19 mouse cellular contexts compared by ENCODE assay signal in the genomic region with DNA sequence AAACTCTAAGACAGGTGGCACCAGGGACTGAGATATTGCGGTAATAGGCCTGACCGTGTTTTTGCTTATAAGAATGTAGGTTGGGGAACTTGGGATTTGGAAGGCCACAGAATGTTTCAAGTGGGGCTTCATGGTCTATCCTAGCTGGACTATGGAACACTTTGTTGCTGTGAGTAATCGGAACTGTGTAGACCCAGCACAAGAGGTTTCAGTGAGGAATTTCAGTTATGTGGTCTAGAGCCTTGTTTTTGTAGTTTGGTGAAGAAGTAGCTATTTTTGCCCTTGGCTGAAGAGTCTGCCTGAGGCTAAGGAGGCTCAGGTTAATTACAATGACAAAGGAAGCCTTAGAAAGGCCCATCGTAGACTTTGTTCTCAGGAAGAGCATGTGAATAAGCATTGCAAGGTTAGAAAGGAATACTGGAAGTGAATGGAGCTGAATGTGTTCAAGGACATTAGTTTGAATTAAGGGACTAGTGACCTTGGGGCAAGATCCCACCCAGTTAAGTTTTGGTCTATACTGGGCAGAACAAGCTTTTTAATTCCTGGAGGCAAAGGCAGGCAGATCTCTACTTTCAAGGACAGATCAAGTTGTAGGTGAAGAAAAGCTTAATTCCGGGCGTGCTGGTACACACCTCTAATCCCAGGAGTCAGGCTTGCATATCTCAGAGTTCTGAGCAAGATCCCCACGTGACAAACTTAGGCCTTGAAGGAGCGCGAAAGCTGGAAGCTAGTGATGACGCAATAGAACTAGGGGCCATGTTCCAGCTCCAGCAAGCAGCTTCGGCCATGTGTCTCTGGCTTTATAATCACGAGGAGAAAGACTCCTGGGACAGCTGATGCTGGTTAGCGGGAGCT. TPM values are rescaled to one million over a fixed set of nuclear protein-coding genes. Genes with fewer than 3 reads are reported as not detected.
A peak's percentile ranks its signal among the peaks of the same experiment; 100 is the strongest.
DNase-seq lines count a peak whose midpoint lies in the region; ATAC-seq lines count a peak whose summit lies in the region.
"Had no signal": no experiment of that assay in that cellular context is flagged by ENCODE, and none has a peak within 500 bp of the region (broad histone marks: within the 10 kb centered on the region; RNA-seq: fewer than 3 reads in every experiment).

No protein-coding gene starts in this region.

- 85% methylated on average over 13 of the region's 13 CpGs for WGBS in heart, embryonic 11.5 days (ENCODE audit: insufficient replicate concordance)

- no peaks in the 10 kb centered on the region for H3K9me3 ChIP-seq in heart, embryonic 11.5 days (replicated peaks; ENCODE audit: control insufficient read depth, low read length)
- H3K9me3 ChIP-seq: forebrain, embryonic 12.5 days; hindbrain, embryonic 12.5 days; limb, embryonic 10.5 days; liver, embryonic 12.5 days; midbrain, embryonic 12.5 days had no signal

- no peak overlapping the region for H3K27ac ChIP-seq in heart, embryonic 11.5 days (ENCODE audit: low read depth, low read length)
- H3K27ac ChIP-seq: forebrain, embryonic 12.5 days; hindbrain, embryonic 12.5 days; limb, embryonic 10.5 days; liver, embryonic 12.5 days; macrophage; midbrain, embryonic 12.5 days had no signal

- no peak overlapping the region for H3K9ac ChIP-seq in heart, embryonic 11.5 days (ENCODE audit: low read depth, low read length)
- H3K9ac ChIP-seq: forebrain, embryonic 12.5 days; hindbrain, embryonic 12.5 days; liver, embryonic 12.5 days; midbrain, embryonic 12.5 days had no signal

- no peaks in the 10 kb centered on the region for H3K27me3 ChIP-seq in heart, embryonic 11.5 days (ENCODE audit: control insufficient read depth, insufficient read depth, low read length)
- H3K27me3 ChIP-seq: forebrain, embryonic 12.5 days; hindbrain, embryonic 12.5 days; liver, embryonic 12.5 days; midbrain, embryonic 12.5 days had no signal

- ATAC-seq in heart, embryonic 11.5 days (replicated peaks; ENCODE audit: insufficient number of reproducible peaks, low FRiP score, low TSS enrichment) = no peak
- ATAC-seq: liver, embryonic 12.5 days had no signal

- H3K4me3 ChIP-seq in heart, embryonic 11.5 days (ENCODE audit: low read depth, low read length) = no peak overlapping the region
- H3K4me3 ChIP-seq: forebrain, embryonic 12.5 days; hindbrain, embryonic 12.5 days; limb, embryonic 10.5 days; liver, embryonic 12.5 days; midbrain, embryonic 12.5 days had no signal

- no peaks in the 10 kb centered on the region for H3K4me1 ChIP-seq in heart, embryonic 11.5 days (ENCODE audit: control insufficient read depth, insufficient read depth, low read length)
- H3K4me1 ChIP-seq: forebrain, embryonic 12.5 days; hindbrain, embryonic 12.5 days; limb, embryonic 10.5 days; liver, embryonic 12.5 days; midbrain, embryonic 12.5 days had no signal

- H3K36me3 ChIP-seq in heart, embryonic 11.5 days (ENCODE audit: control insufficient read depth, insufficient read depth, low read length) = peaks cover 72% of the 10 kb centered on the region

- H3K4me2 ChIP-seq in heart, embryonic 11.5 days = no peak overlapping the region
- H3K4me2 ChIP-seq: forebrain, embryonic 12.5 days; hindbrain, embryonic 12.5 days; liver, embryonic 12.5 days; midbrain, embryonic 12.5 days had no signal

- peak; percentile 65 for DNase-seq in adrenal gland, adult 2 months
- DNase-seq in adrenal gland, postnatal 4 days (ENCODE audit: low spot score in 2 of 2) = no peak
- DNase-seq in 416B (ENCODE audit: low read depth) (peak; percentile 22), NIH3T3 (ENCODE audit: low read depth) (peak; percentile 17)
- peak; percentile 16 for DNase-seq in adrenal gland, postnatal 25 days
- no peak for DNase-seq in kidney, adult 18-20 months
- DNase-seq in thymus, postnatal 4 days = no peak
- DNase-seq: cerebellum, adult 11 months; kidney, adult 11 months; kidney, postnatal 36 days; spleen, adult 18-20 months; thymus, postnatal 36 days had no signal

RNA-seq across cellular contexts. Expression of a gene that starts 25.1 kb away (rescaled TPM):
- total RNA-seq in adrenal gland, adult 2 months (2021) = 10 to 100 TPM; 38.0 to 52.6 TPM
- 7.5 and 9.6 TPM in 2 replicates for polyA plus RNA-seq in adrenal gland, adult 2 months (2012; rRNA removed)
- 10 to 100 TPM; 68.8 to 77.0 TPM for total RNA-seq in adrenal gland, postnatal 4 days (2021)
- 51.6 and 68.7 TPM in 2 replicates for total RNA-seq in adrenal gland, postnatal 25 days (2021)
- polyA plus RNA-seq in heart, embryonic 11.5 days (2014; fragmentation: Nextera tagmentation; extraction: Ambion mirVana) = 15.2 and 18.2 TPM in 2 replicates

RNA-seq across cellular contexts. Expression of a gene that starts 42.6 kb away (rescaled TPM):
- total RNA-seq in adrenal gland, adult 2 months (2021) = 10 to 100 TPM in 1 of 2 experiments, 1 to 10 TPM in 1; 7.5 to 13.2 TPM
- 1.7 and 2.0 TPM in 2 replicates for polyA plus RNA-seq in adrenal gland, adult 2 months (2012; rRNA removed)
- total RNA-seq in adrenal gland, postnatal 4 days (2021) = 10 to 100 TPM; 11.9 to 15.1 TPM
- 11.6 and 14.5 TPM in 2 replicates for total RNA-seq in adrenal gland, postnatal 25 days (2021)
- polyA plus RNA-seq in heart, embryonic 11.5 days (2014; fragmentation: Nextera tagmentation; extraction: Ambion mirVana) = 16.1 and 22.9 TPM in 2 replicates

Comparison
In these comparisons a context has a peak if more than half of its experiments do, and no peak if none do; other contexts are left out.
1. DNase-seq: peak in adrenal gland, adult 2 months (single experiment), 416B (single experiment), NIH3T3 (single experiment) and adrenal gland, postnatal 25 days (single experiment); none in adrenal gland, postnatal 4 days (0 of 2), kidney, adult 18-20 months (single experiment) and thymus, postnatal 4 days (single experiment).